Mouse (Mus musculus) 3134 (cell line): ENCODE results near the gene Tmem63a.
"Not testable (repeated sequence)": the region's sequence is repeated elsewhere in the genome, so short reads cannot be mapped to it uniquely, and the experiment has no call there.

ENCODE experiments used
- DNase-seq: peaks from one replicate; pipeline ENCODE4 v3.0.0-alpha.2; 2011; ENCODE audit warnings: low spot score; ENCODE audit not compliant: insufficient read length; ENCODE audit errors: extremely low read depth

Gene Tmem63a

DNA sequence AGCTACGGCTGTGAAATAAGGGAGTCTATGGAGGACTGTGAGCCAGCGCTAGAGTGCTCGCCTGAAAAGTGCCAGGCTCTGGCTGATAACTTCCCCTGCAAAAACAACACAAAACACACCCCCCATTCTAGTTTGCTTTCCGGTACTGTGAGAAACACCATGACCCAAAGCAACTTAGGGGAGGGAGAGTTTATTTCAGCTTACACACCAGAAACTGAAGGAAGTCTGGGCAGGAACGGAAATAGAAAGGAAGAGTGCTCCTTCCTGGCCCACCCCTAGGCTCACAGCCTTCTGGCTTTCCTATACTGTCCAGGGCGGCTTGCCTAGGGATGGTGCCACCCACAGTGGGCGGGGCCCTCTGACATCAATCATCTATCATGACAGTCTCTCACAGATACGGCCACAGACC is 14.8 kb downstream of the Tmem63a start:
- DNase-seq = no peak

DNA sequence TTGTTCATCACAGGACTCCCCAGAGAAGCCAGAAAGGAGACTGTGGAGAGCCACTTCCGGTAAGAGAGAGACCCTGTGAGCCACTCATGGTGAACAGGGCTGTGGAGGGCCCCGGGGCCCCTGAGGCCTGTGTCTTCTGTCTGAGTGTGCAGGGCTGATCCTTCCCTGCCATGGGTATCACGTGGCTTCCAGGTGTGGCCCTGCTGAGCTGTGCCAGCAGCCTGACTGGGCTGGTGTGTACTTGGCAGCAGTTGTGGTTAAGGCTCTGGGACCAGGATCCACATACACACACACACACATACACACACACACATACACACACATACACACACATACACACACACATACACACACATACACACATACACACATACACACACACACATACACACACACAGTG is 15.8 kb downstream of the Tmem63a start:
- DNase-seq = no peak

GRCm38 (mm10) chr1:180958797-180959196 is 16.7 kb downstream of the Tmem63a start:
- no peak for DNase-seq

DNA sequence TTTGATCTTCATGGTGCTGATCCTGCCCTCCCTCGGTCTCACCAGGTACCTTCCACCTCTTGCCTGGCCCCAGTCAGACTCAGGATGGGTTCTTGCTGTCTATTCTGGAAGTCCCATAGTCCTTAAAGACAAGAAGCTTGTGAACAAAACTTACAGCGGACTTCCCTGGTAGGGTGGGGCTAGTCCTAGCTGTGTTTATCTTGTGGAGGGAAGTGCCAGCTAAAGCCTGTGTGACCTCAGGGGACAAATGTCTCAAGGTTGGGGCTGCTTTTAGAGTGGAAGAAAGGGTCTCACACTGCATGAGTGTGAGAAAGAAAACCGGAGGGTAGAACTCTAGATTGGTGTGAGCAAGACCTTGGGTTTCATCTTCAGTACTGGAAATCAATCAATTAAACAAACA is 23.6 kb downstream of the Tmem63a start:
- no peak for DNase-seq

DNA sequence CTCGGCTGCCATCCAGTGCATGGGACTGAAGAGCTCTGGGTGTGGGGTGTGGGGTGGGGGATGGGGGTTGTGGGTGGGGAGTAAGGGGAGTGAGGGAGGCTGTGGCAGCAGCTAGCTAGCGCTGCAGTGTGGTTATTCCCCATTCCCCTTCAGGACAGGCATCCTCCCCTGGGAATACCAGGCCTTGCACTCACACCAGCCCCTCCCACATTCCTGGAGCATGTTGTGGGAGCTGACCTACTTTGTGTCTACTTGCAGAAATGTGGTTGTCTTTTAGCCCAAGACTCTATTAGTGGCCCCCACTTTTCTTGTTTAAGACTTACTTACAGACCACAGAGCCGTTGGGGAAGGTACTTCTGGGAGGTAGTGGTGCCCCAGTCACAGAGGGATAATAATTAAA is 24.4 kb downstream of the Tmem63a start:
- peak; percentile 73 for DNase-seq

DNA sequence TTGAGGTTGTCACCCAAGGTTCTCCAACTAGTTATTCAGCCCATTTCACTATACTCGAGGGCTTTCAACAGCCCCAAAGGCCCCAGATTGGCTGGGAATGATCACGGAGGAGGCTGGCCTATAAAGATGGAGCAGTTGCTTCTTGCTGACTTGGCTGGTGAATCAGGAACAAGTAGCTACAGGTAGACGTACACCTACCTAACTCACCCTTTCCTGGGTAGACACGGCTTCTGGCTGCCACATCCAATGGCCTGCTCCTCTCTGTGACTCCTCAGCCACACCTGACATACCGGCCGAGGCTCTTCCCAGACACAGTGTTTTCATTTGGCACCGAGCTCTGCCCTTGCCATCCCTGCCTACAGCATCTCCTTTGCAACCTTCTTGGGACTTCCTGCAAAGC is 25.1 kb downstream of the Tmem63a start:
- no peak for DNase-seq

DNA sequence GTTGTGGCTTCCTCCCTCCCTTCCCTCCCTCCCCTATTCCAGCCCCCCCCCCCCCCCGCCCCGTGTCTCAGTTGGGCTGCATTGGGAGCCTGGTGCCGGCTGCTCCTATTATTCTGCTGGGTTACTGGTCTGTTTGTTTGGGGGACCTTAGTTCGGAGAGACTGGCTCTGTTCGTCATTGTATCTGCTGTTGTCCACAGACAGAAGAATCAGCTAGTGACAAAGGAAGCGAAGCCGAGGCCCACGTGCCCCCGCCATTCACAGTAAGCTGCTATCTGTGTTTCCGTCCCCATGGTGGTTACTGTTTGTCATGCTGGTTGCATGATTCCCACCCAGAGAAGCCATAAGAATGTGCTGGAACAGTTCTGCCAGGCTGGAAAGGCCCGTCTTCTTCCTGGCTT is 30.8 kb downstream of the Tmem63a start:
- DNase-seq = no peak

GRCm38 (mm10) chr1:180974126-180974746 is 32.1 kb downstream of the Tmem63a start:
- DNase-seq = peak; percentile 60

DNA sequence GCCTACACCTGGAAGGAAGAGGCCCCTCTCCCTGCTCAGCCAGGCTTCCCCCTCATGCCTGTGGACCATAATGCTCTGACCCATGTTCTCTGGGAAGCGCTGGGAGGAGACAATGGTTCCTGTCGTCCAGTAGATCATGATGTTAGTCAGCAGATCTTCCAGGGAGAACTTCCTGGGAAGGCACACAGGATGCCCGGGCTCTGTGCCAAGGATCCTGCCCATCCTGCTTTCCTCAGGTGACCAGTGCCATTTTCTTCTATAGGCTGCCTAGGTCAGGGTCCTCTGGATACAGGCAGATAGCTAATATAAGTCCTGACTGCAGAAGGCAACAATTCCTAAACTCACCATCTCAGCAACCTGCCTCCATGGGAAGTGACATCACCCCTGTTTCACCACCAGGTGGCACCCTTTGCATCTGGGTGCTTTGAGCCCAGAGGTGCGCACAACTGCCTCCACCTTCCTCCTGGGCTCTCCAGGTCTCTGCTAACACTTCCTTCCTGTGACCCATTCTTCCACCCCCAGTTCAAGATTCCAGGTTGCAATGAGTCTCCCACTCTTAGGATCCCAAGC is 34.1 kb downstream of the Tmem63a start:
- no peak for DNase-seq

DNA sequence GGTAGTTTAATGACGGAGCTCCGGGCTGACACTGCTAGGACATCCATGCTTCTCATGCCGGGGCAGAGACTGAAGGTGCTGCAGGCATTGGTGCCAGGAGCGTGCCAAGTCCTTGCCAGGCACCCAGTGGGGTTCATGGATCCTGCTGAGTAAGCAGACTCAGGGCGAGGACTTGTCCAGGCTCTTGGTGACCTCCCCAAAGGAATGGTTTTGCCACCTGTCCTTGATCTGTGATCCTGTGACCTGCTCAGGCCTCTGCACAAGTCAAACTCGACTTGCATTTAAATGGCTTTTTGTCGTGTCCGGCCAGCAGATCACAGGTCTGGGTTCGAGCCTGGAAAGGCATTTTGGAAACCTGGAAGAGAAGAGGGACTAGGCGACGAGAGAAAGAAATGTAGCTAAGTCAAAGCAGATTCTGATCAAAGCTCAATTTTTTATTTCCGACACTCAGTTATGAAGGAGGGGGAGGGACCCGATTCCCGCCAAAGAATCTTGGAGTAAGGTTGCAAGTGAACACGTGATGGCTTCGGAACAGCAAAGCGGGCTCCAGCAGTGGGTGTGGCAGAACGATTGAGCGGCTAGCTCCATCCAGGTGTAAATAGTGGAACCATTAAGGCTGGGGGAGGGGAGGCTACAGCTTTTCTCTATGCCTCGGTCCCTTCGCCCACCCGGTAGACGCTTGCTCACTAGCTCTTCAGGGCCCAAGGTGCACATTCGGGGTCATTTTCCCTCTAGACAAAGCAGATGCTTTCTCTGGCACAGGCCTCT is 37.5 kb downstream of the Tmem63a start:
- DNase-seq = no peak

DNA sequence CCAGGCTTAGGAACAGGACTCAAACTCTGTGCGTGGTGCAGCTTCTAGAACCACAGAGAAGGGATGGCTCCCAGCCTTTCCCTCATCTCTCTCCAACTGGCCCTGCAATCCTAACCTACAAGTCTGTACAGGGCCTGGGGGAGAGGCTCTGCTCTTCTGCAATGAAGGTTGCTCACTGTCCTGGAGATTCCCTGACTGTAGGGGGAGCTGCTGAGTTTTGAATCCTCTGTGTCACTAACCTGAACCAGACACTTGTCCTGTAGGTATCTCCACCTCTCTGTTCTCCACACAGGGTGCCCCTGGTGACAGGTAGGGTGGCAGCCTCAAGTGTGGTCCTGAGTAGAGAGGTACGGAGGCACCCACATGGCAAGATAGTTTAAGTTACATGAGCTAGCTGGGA is 38.3 kb downstream of the Tmem63a start:
- no peak for DNase-seq

DNA sequence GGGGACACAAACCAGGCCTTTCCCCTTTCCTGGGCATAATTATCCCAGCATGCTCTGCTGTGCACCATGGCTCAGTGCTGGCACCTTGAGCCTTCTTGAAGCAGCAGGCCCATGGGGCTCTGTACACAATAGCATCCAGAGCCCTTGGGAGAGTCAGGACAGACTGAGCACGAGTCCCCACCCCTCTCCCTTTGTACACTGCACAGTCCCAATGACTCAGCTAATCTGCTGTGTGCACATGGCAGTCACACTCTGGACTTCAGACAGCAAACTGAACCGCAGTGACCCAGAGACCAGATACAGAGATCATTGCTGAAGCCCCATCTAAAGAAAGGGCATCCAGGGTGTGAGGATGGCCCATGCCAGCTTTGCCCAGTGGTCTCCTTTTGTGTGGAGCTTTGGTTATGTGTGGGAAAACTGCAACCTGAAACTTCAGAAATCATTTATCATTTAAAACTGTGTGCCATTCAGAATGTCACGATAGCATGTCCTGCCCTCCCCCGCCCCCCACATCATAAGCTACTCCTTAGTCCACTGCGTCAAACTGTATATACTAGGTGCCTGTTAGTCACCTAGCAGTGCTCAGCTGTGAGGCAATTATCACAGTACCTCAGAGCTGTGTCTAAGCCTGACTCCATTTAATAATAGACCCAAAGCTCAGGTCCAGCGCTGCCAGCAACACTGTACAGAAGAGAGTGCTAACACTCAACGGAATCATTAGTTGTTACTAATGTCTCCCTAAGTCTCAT is 39.3 kb downstream of the Tmem63a start:
- DNase-seq = not testable (repeated sequence)

DNA sequence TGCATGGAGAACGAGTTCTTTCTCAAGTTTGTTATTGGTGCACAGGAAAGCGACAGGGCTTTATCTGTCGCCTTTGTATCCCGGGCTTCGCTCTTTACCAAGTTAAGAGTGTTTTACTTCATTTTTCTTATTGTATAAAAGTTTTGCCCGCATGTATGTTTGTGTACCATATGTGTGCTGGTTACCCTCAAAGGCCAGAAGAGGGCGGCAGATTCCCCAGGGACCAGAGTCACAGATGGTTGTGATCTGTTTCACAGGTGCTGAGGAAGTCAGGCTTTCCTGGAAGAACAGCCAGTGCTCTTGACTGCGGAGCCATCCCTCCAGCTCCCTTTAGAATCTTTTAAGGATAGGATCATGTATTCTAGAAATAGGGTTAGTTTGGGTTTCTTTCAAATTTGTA is 44.6 kb downstream of the Tmem63a start:
- DNase-seq = no peak

DNA sequence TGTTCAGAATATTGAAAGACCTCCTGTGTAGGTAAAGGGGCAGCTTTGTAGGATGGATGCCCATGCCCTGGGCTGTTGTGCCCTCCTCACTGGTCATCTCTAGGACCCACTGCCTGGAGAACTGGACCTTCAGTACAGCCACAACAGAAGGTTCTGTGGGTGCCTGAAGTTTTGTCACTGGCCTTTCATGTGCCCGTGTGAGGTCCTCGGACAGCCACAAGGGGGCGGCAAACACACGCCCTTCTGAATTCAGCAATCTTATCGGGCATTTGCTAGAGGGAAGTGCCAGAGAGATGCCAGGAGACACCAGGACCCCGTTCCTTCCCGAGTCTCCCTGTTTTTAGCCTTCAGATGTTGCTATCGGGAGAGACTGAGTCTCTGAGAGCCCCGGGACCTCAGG is 45.6 kb downstream of the Tmem63a start:
- DNase-seq = peak; percentile 52

DNA sequence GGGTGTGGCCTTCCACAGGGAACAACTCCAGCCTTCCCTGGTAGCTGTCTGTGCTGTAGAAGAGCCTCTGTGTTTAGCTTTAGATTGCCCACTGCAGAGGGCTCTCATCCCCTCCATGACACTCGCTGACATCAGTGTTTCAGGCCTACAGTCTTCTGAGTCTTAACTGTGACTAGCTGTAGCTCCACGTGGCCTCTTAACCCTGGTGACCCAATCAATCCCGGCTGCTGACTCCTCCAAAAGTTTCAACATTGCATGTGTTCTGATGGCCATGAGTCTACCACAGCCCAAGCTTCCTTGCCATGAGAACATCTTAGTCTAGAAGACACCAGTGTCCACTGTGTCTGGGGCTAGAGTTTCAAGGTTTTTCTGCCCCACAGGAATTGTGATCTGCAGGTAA is 48.5 kb downstream of the Tmem63a start:
- no peak for DNase-seq

GRCm38 (mm10) chr1:180992142-180992541 is 50.0 kb downstream of the Tmem63a start:
- DNase-seq = no peak

GRCm38 (mm10) chr1:181000501-181001092 is 58.5 kb downstream of the Tmem63a start:
- no peak for DNase-seq

DNA sequence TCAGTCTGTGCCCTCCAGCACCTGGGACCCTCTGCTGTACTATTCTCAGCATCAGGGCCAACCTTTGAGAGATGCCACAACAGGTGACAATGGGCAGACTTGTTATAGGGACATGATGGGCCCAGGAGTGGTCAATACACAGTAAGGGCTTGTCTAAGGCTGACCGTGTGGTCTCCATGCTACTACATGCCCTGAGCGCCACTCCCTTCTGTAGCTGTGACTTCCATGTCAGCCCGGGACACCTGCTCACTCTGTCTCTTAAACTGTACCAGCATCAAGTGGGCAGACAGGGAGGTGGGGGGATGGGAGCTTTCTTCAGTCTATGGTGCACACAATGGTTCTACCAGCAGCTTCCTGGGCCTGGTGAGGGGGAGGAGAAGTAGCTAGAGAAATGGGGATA is 59.1 kb downstream of the Tmem63a start:
- no peak for DNase-seq

GRCm38 (mm10) chr1:181001621-181002020 is 59.5 kb downstream of the Tmem63a start:
- no peak for DNase-seq

DNA sequence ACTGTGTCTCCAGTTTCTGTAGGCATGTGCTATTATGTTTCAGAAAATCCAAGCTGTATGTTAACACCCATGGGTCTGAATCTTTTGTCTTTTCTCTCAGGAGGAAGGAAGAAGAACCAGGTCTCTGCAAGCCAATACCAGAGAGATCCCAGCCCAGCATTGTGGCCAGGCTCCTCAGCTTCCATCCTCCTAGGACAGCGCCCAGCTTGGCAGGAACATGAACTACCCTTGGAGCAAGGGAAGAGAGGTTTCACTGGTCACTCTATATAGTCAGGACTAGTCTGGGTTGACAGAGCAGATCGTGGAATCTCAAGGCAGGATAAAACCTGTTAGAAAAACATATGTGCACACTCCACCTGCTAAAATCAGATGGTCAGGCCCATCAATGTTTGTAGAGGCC is 61.6 kb downstream of the Tmem63a start:
- DNase-seq = no peak

GRCm38 (mm10) chr1:181005331-181005730 is 63.2 kb downstream of the Tmem63a start:
- no peak for DNase-seq
